Mouse (Mus musculus) midbrain, postnatal 0 days (tissue): ENCODE data around the gene Pkp1. TPM values are rescaled to one million over a fixed set of nuclear protein-coding genes. Genes with fewer than 3 reads are reported as not detected.
A peak's percentile ranks its signal among the peaks of the same experiment; 100 is the strongest.

Source experiments
- ATAC-seq: fragments of 200-750 bp; cut with Nextera tagmentation; 2 replicates; pipeline ENCODE4 v1.8.0; 2017; ENCODE audit warnings: moderate number of reproducible peaks, mild to moderate bottlenecking, moderate TSS enrichment, moderate library complexity; ENCODE audit not compliant: low FRiP score
- DNase-seq: peaks from one replicate; pipeline ENCODE4 v3.0.0-alpha.2; 2015; ENCODE audit warnings: low spot score
- H3K27ac ChIP-seq: fragments of 300-500 bp; sonication (generic); 2 replicates; pipeline ENCODE4 v1.5.1; 2014; ENCODE audit warnings: low read depth, mild to moderate bottlenecking, low read length, mixed read lengths
- H3K27me3 ChIP-seq: fragments of 300-500 bp; sonication (generic); 2 replicates; pipeline ENCODE4 v1.6.1; 2014; ENCODE audit warnings: low read length, control low read depth, mixed read lengths; ENCODE audit not compliant: insufficient read depth
- H3K36me3 ChIP-seq: fragments of 300-500 bp; sonication (generic); 2 replicates; pipeline ENCODE4 v1.6.1; 2014; ENCODE audit warnings: low read length, control low read depth, mixed read lengths; ENCODE audit not compliant: insufficient read depth
- H3K4me1 ChIP-seq: fragments of 300-500 bp; sonication (generic); 2 replicates; pipeline ENCODE4 v1.6.1; 2014; ENCODE audit warnings: mild to moderate bottlenecking, control low read depth, antibody characterized with exemption, low read length, mixed read lengths; ENCODE audit not compliant: insufficient read depth
- H3K4me2 ChIP-seq: fragments of 300-500 bp; sonication (generic); 2 replicates; pipeline ENCODE4 v1.6.1; 2014; ENCODE audit warnings: low read depth, mild to moderate bottlenecking, low read length, mixed read lengths; ENCODE audit not compliant: poor library complexity, severe bottlenecking
- H3K4me3 ChIP-seq: fragments of 300-500 bp; sonication (generic); 2 replicates; pipeline ENCODE4 v1.5.1; 2014; ENCODE audit warnings: low read depth, mild to moderate bottlenecking, low read length, moderate library complexity
- H3K9ac ChIP-seq: fragments of 300-500 bp; sonication (generic); replicated peaks from 2 replicates; pipeline ENCODE4 v1.6.1; 2014; ENCODE audit warnings: mild to moderate bottlenecking, low read length, moderate library complexity, mixed read lengths; ENCODE audit not compliant: poor library complexity, severe bottlenecking
- H3K9me3 ChIP-seq: fragments of 300-500 bp; sonication (generic); 2 replicates; pipeline ENCODE4 v1.6.1; 2016; ENCODE audit warnings: low read length, control low read depth
- CTCF ChIP-seq: IDR thresholded peaks from 2 replicates; pipeline ENCODE4 v1.5.1; 2016; ENCODE audit warnings: antibody characterized with exemption, mild to moderate bottlenecking
- WGBS: fragments of 180-500 bp; shearing (Covaris S2); extraction: QIAGEN DNeasy Blood & Tissue Kit; methylation state at CpG from one replicate; pipeline ENCODE4 v1.1.7; 2014; 5-methylcytosine and 5-hydroxymethylcytosine counted together
- polyA plus RNA-seq: library from polyadenylated mRNA; unstranded; fragments of >200 nt; fragmentation: Nextera tagmentation; extraction: Ambion mirVana; gene quantifications from 2 replicates; pipeline ENCODE4 v1.2.1, GENCODE M21; 2015
- total RNA-seq: library from RNA; depleted of rRNA; stranded (reverse); fragments of >200 nt; gene quantifications from 2 replicates; pipeline ENCODE4 v1.2.3, GENCODE M21; 2014; rRNA removed

Pkp1 gene
- total RNA-seq, result 0.24 and 2.9 TPM in 2 replicates
- polyA plus RNA-seq, result 0.09 and 0.16 TPM in 2 replicates

DNA sequence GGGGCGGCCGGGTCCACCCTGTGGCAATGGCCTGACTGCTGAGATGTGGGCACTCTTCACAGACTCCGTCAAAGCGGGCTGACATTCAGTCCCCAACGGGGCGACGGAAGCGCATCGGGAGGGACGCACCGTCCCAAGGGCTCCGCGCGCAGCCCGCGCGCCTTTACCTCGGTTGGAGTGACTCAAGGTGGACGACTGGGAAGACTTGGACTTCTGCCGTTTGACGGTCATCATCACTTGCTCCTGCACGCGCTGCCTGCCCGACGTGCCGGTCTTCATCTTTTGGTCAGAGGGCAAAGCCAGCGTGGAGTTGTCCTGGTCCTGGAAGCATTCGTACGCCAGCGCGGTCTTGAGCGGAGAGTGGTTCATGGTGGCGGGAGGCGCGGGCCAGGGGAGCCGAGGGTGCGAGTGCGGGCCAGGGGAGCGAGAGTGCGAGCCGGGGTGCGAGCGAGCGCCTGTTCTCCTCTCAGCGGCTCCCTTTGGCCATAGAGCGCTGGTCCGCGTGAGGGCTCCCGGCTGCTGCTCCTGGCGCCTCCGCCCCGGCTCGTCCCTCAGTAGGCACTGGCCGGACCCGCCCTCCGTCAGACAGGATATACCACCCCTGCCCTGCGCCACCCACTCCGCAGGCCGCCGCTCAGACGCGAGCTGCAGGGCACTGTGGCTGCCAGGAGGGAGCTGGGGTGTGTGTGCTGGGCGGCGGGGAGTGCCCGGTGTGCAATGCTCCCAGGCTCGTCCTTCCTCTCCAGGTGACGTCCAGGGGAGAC is at the start of gene Pkp1:
Gene Pkp1, minus strand, starts transcription at position 564 of the 764 bp plus-strand sequence.
- Histone ChIP-seq H3K4me1 (no peaks in the 10 kb centered on the region), H3K27ac (no peak within 1 kb of the TSS), H3K9me3 (no peaks in the 10 kb centered on the region), H3K36me3 (no peaks in the 10 kb centered on the region), H3K4me3 (peak within 1 kb of the TSS; percentile 25; the same call in 1 of the 2 replicates), H3K4me2 (peak within 1 kb of the TSS; percentile 37), H3K9ac (no peak within 1 kb of the TSS), H3K27me3 (peaks cover 51% of the 10 kb centered on the region)
- WGBS, result 1% methylated on average over 67 of the region's 67 CpGs
- TF ChIP-seq CTCF, result no peak
- ATAC-seq (no peak), DNase-seq (no peak)

DNA sequence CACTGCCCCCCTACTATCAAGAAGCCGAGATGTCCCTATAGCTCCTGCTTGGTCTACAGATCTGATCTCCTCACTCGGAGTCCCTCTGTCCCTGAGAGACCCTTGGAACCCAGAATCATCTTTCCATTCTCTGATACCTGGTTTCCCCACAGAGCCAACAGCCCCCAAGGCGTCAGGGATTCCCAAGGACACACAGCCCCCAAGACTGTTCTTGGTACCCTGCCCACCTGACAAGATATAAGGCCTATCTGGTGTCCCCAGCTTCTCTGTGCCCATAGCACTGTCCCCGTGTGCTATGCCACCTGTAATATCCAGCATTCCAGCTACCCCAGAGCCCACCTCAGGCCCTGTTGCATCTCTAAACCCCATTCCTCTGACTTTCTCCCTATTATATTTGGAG is 48.7 kb upstream of the Pkp1 start:
- Histone ChIP-seq H3K27ac (no peak overlapping the region), H3K9ac (no peak overlapping the region), H3K27me3 (no peaks in the 10 kb centered on the region), H3K4me2 (no peak overlapping the region), H3K4me3 (no peak overlapping the region), H3K36me3 (no peaks in the 10 kb centered on the region), H3K9me3 (no peaks in the 10 kb centered on the region), H3K4me1 (no peaks in the 10 kb centered on the region)
- WGBS, result 81% methylated on average over 4 of the region's 4 CpGs
- no peak for TF ChIP-seq CTCF
- ATAC-seq (no peak), DNase-seq (no peak)

DNA sequence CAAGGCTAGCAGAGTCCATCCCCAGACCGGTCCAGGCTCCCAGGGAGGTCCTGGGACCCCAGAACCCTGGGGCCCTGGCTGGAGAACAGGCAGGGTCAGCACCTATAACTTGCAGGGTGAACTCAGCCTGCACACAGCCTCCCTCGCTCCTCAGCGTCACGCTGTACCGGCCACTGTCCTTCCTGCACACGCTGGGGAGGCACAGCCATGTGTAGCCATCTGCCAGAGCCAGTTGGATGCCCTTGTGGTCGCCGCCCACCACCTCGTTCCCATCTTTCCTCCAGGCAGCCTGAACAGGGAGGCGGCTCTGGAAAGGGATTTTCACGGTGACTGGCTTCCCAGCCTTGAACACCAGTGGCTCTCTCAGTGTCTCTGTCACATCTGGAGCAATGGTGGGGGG is 45.6 kb upstream of the Pkp1 start:
- no peak for DNase-seq

DNA sequence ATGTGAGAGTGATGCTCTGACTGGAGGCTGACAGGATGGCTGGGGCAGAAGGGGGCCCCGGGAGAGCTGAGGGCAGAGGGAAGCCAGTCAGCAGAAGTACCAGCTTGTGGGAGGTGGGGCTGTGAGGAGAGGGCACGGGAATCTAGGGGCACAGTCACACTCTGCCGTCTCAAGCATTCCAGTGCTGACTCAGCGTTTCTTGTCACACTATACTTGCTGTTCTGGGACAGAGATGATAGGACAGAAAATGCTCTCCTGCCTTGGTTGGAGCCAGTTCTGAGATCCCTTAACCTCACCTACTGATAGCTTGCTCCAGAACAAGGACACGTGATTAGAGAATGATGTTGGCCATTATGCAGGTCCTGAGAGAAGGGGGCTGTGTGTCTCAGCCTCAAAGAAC is 44.2 kb upstream of the Pkp1 start:
- DNase-seq, result no peak
- WGBS, result 65% methylated on average over 5 of the region's 5 CpGs

More for the DNA sequence above, 45.6 kb upstream of the Pkp1 start:
- H3K9me3 ChIP-seq, result no peaks in the 10 kb centered on the region
- no peak overlapping the region for H3K27ac ChIP-seq
- ATAC-seq, result no peak
- H3K4me1 ChIP-seq, result no peaks in the 10 kb centered on the region
- 62% methylated on average over 11 of the region's 11 CpGs for WGBS
- no peaks in the 10 kb centered on the region for H3K36me3 ChIP-seq
- H3K27me3 ChIP-seq, result no peaks in the 10 kb centered on the region
- no peak overlapping the region for H3K9ac ChIP-seq
- no peak overlapping the region for H3K4me3 ChIP-seq
- TF ChIP-seq CTCF, result no peak
- H3K4me2 ChIP-seq, result no peak overlapping the region

DNA sequence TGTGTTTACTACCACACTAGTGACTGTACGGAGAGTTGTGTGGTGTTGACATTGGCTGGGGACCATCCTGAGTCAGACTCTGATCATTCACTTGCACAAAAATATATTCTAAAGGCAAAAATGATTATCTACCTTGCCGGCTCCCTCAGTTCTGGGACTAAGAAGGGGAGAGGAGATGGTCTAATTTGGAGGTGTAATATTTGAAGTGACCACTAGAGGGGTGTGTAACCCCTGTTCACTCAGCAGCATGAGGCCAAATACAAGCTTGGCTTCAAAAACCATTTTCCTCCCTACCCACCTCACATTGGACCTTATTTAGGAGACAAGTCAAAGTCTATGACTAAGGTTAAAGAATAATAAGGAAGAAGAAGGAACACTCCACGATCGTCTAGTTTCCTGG is 39.5 kb upstream of the Pkp1 start:
- H3K4me3 ChIP-seq, result no peak overlapping the region
- H3K27me3 ChIP-seq, result no peaks in the 10 kb centered on the region
- H3K4me1 ChIP-seq, result no peaks in the 10 kb centered on the region
- ATAC-seq, result 0 out of 2 replicates have a peak, but pooled peaks have one; percentile 11
- no peak overlapping the region for H3K4me2 ChIP-seq
- peak; percentile 73 for DNase-seq
- 58% methylated on average over 4 of the region's 4 CpGs for WGBS
- H3K9ac ChIP-seq, result no peak overlapping the region
- H3K9me3 ChIP-seq, result no peaks in the 10 kb centered on the region
- no peaks in the 10 kb centered on the region for H3K36me3 ChIP-seq
- TF ChIP-seq CTCF, result peak; percentile 91
- H3K27ac ChIP-seq, result no peak overlapping the region

More for the DNA sequence above, 44.2 kb upstream of the Pkp1 start:
- no peak for TF ChIP-seq CTCF
- H3K9ac ChIP-seq, result no peak overlapping the region
- no peak overlapping the region for H3K27ac ChIP-seq
- no peaks in the 10 kb centered on the region for H3K4me1 ChIP-seq
- no peaks in the 10 kb centered on the region for H3K9me3 ChIP-seq
- H3K36me3 ChIP-seq, result no peaks in the 10 kb centered on the region
- ATAC-seq, result no peak
- H3K4me3 ChIP-seq, result no peak overlapping the region
- H3K27me3 ChIP-seq, result no peaks in the 10 kb centered on the region
- H3K4me2 ChIP-seq, result no peak overlapping the region

DNA sequence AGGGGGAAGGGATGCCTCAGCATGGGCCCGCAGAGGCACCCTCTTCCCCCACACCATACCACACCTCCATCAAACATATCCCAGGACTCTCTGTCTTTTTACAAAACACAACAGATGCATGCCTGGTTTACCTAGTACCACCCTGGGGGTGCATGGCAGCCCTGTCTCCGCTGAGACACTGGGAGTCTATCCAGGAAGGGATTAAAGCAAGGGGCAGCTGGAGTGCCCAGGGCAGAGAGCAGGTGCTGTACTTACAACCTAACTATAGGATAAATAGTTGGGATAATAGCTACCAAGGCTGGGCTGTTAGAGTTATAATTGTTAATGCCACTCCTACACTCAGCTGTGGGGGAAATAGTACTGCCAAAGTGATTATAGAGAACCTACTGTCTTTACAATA is 29.9 kb upstream of the Pkp1 start:
- H3K9ac ChIP-seq, result no peak overlapping the region
- H3K4me2 ChIP-seq, result no peak overlapping the region
- no peaks in the 10 kb centered on the region for H3K36me3 ChIP-seq
- H3K4me3 ChIP-seq, result no peak overlapping the region
- no peak overlapping the region for H3K27ac ChIP-seq
- 56% methylated on average over 2 of the region's 2 CpGs for WGBS
- no peaks in the 10 kb centered on the region for H3K9me3 ChIP-seq
- H3K4me1 ChIP-seq, result peaks cover 4% of the 10 kb centered on the region; the same call in 1 of the 2 replicates
- no peak for DNase-seq
- TF ChIP-seq CTCF, result no peak
- no peak for ATAC-seq
- no peaks in the 10 kb centered on the region for H3K27me3 ChIP-seq
